Mouse (Mus musculus): ENCODE data around the gene Spin2d. TPM values are rescaled to one million over a fixed set of nuclear protein-coding genes. Genes with fewer than 3 reads are reported as not detected.
"Not testable (repeated sequence)": the region's sequence is repeated elsewhere in the genome, so short reads cannot be mapped to it uniquely, and the experiment has no call there.

The Spin2d gene
- polyA plus RNA-seq (2012; rRNA removed), result not detected in 2 replicates

DNA sequence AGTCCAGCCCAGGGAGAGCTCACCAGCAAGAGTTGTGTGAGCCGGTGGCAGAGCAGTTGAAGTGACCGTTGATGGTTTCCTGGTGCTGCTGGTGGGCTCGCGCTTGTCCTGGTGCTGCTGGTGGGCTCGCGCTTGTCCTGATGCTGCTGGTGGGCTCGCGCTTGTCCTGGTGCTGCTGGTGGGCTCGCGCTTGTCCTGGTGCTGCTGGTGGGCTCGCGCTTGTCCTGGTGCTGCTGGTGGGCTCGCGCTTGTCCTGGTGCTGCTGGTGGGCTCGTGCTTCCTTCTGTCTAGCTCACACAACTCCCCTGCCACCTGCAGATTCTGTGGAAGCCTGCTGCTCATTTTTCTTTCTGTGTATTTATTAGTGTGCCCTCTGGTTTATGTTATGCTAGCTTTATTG lies at the start of gene Spin2d:
Spin2d (minus strand) TSS at position 101 of the 400 bp plus-strand sequence.
- DNase-seq (ENCODE audit: low read depth), result not testable (repeated sequence)

- DNase-seq (ENCODE audit: low read depth), result no peak
Observed at GRCm38 (mm10) chrX:73225365-73225764, 48.6 kb upstream of the Spin2d start.

DNA sequence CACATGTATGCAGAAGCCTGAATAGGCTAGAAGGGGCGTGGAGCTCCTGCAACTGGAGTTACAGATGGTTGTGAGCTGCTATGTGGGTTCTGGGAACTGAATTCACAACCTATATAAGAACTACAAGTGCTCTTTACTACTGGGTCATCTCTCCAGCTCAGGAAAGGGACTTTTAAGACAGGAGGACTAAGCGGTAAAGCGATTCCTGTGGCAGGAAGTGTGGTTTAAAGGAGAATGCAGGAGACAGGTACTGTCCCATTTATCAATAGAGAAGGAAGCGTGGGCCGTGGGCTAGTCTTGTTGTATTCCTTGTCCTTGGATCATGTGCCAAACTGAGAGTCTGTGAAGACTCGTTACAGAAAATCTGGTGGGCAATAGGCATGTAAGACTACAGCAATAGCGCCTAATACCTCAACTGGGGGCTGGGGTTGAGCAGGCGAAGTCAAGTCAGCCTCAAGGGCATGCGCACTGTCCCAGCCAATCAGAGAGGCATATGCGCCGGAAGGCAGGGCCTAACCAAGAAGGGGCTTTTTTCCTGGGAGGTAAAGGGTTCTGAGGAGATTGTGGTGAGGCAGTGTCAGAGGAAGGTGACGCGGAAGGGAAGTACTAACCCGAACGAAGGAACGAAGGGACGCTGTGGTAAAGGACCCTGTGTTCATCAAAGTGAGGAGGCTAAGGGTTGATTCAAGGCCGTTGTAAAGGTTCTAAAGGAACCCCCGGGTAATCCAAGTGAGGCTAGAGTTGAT lies 37.2 kb upstream of the Spin2d start, which contains the start of gene Xlr4b:
Xlr4b (plus strand) TSS at position 515 of the 746 bp plus-strand sequence.
- not testable (repeated sequence) for DNase-seq (ENCODE audit: low read depth)

GRCm38 (mm10) chrX:73191934-73192333 lies 15.1 kb upstream of the Spin2d start, which contains the start of gene Xlr3b:
TSS of gene Xlr3b (plus strand) at chrX:73192207.
- not testable (repeated sequence) for DNase-seq (ENCODE audit: low read depth)

DNA sequence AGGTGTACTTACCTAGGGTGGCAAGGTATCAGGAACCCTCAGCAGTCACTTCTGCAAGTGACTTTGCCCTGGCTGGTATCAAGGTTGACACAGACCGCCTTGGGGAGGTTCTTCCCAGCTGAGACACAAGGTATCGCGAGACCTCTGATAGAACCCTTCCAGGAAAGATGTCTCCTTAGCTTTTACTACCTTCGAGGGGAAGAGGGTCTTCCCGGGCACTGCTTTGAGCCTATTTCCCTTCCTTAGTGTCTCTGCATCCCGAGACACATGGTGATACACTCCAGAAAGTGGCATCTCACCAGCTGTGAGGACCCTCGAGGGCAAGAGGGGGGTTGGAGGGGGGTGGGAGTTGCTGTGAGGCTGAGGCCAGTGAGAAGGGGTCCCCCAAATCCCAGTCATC lies 27.4 kb downstream of the Spin2d start, which contains the start of gene DXBay18:
DXBay18 (minus strand) TSS at position 101 of the 400 bp plus-strand sequence.
- not testable (repeated sequence) for DNase-seq (ENCODE audit: low read depth)

DNA sequence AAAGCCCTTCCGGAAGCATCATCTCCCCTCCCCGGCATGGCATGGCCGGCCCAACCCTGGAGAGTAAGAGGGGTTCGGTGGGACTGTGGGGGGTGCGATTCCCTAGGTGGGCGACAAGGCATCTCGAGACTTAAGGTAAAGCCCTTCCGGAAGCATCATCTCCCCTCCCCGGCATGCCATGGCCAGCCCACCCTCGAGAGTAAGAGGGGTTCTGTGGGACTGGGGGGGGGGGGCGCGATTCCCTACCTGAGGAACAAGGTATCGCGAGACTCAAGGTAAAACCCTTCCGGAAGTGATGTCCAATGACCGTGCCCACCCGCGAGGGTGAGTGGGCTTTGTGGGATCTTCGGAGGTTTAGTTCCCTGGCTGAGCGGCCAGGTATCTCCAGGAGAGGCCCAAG lies 28.3 kb downstream of the Spin2d start, which contains the start of gene Xlr5b:
Xlr5b (plus strand) TSS at position 301 of the 400 bp plus-strand sequence.
- not testable (repeated sequence) for DNase-seq (ENCODE audit: low read depth)

DNA sequence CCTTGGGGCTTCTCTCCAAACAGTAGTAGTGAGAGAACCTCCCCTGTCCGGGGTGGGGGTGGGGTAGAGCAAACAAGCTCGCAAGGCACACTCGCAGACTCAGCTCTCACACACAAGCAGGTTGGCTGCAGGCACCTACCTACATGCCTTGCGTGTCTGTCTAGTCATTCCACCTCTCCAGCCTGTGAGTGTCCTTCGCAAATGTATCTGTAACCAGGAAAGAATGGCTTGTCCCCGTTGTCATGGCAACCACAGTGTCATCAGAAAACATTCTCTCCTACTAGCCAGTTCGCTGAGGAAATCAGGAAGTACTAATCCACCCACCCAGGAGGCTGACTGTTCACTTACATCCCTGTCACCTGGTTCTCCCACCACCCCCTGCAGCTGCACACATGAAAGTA lies 33.6 kb downstream of the Spin2d start:
- DNase-seq (ENCODE audit: low read depth), result not testable (repeated sequence)

Other genes with a start within 250 kb of the Spin2d start
- 157 and 194 TPM in 2 replicates for gene Zfp185, start 189.7 kb downstream of the Spin2d start, polyA plus RNA-seq (2012; rRNA removed)
- gene Pnma5, start 139.9 kb downstream of the Spin2d start, polyA plus RNA-seq (2012; rRNA removed), result not detected in 2 replicates
- 0.03 TPM in 1 of 2 replicates, not detected in the other for gene Pnma3, start 112.2 kb downstream of the Spin2d start, polyA plus RNA-seq (2012; rRNA removed)
- gene Xlr4a, start 94.5 kb downstream of the Spin2d start, polyA plus RNA-seq (2012; rRNA removed), result 2.1 and 4.6 TPM in 2 replicates
- gene Xlr3a, start 79.9 kb downstream of the Spin2d start, polyA plus RNA-seq (2012; rRNA removed), result 1.7 and 2.3 TPM in 2 replicates
- 1.00 and 1.9 TPM in 2 replicates for gene Gm14685, start 59.9 kb downstream of the Spin2d start, polyA plus RNA-seq (2012; rRNA removed)
- gene Xlr5b, start 28.2 kb downstream of the Spin2d start, polyA plus RNA-seq (2012; rRNA removed), result not detected in 2 replicates
- gene DXBay18, start 27.5 kb downstream of the Spin2d start, polyA plus RNA-seq (2012; rRNA removed), result 0.35 and 0.55 TPM in 2 replicates
- 1.2 and 1.4 TPM in 2 replicates for gene Xlr3b, start 15.2 kb upstream of the Spin2d start, polyA plus RNA-seq (2012; rRNA removed)
- gene Xlr4b, start 37.3 kb upstream of the Spin2d start, polyA plus RNA-seq (2012; rRNA removed), result 0.63 and 1.0 TPM in 2 replicates
- 7.2 and 12.1 TPM in 2 replicates for gene F8a, start 51.3 kb upstream of the Spin2d start, polyA plus RNA-seq (2012; rRNA removed)
- 0.81 and 1.4 TPM in 2 replicates for gene Xlr4c, start 66.1 kb upstream of the Spin2d start, polyA plus RNA-seq (2012; rRNA removed)
- gene Xlr3c, start 88.4 kb upstream of the Spin2d start, polyA plus RNA-seq (2012; rRNA removed), result 0.18 and 0.31 TPM in 2 replicates
- gene Xlr5a, start 116.0 kb upstream of the Spin2d start, polyA plus RNA-seq (2012; rRNA removed), result not detected in 2 replicates
- not detected in 2 replicates for gene Xlr5c, start 116.0 kb upstream of the Spin2d start, polyA plus RNA-seq (2012; rRNA removed)
- not detected in 2 replicates for gene Gm45015, start 159.9 kb upstream of the Spin2d start, polyA plus RNA-seq (2012; rRNA removed)
- 20.4 and 22.8 TPM in 2 replicates for gene Zfp275, start 165.6 kb upstream of the Spin2d start, polyA plus RNA-seq (2012; rRNA removed)
- 0.08 and 0.14 TPM in 2 replicates for gene Gm18336, start 221.7 kb upstream of the Spin2d start, polyA plus RNA-seq (2012; rRNA removed)
- gene Zfp92, start 234.1 kb upstream of the Spin2d start, polyA plus RNA-seq (2012; rRNA removed), result 0.09 and 0.12 TPM in 2 replicates

All from gonadal fat pad, adult 2 months (tissue).